Mouse (Mus musculus) ES-Bruce4 (cell line): ENCODE data around the gene Plxnd1. TPM values are rescaled to one million over a fixed set of nuclear protein-coding genes. Genes with fewer than 3 reads are reported as not detected.

Source experiments
- H3K27ac ChIP-seq: 2 replicates; pipeline ENCODE4 v1.5.1; 2012; ENCODE audit warnings: low read length, inconsistent platforms; ENCODE audit not compliant: insufficient read depth
- H3K27me3 ChIP-seq: 2 replicates; pipeline ENCODE4 v1.6.1; 2012; ENCODE audit warnings: mild to moderate bottlenecking, low read length, inconsistent platforms; ENCODE audit not compliant: control insufficient read depth, poor library complexity, insufficient read depth, severe bottlenecking
- H3K36me3 ChIP-seq: 2 replicates; pipeline ENCODE4 v1.6.1; 2012; ENCODE audit warnings: inconsistent platforms, mild to moderate bottlenecking, low read length, moderate library complexity; ENCODE audit not compliant: control insufficient read depth, poor library complexity, insufficient read depth, severe bottlenecking
- H3K4me1 ChIP-seq: one replicate; pipeline ENCODE4 v1.8.1; 2011; ENCODE audit warnings: low read length; ENCODE audit not compliant: control insufficient read depth, insufficient read depth
- H3K4me3 ChIP-seq: 2 replicates; pipeline ENCODE4 v1.5.1; 2011; ENCODE audit warnings: low read depth, mild to moderate bottlenecking, low read length
- H3K9ac ChIP-seq: 2 replicates; pipeline ENCODE4 v1.6.1; 2012; ENCODE audit warnings: low read depth, mild to moderate bottlenecking, inconsistent platforms; ENCODE audit not compliant: poor library complexity, severe bottlenecking
- H3K9me3 ChIP-seq: replicated peaks from 2 replicates; pipeline ENCODE4 v1.6.1; 2012; ENCODE audit warnings: mild to moderate bottlenecking, low read length, inconsistent platforms; ENCODE audit not compliant: control insufficient read depth, poor library complexity, insufficient read depth, severe bottlenecking
- CTCF ChIP-seq: IDR thresholded peaks from one replicate; pipeline ENCODE4 v1.8.1; 2011; ENCODE audit warnings: low read depth, low read length
- EP300 ChIP-seq: IDR thresholded peaks from 2 replicates; pipeline ENCODE4 v1.6.1; 2011; ENCODE audit warnings: low read depth, low read length; ENCODE audit not compliant: insufficient read depth
- POLR2A ChIP-seq: IDR thresholded peaks from one replicate; pipeline ENCODE4 v1.8.1; 2011; ENCODE audit warnings: low read length; ENCODE audit not compliant: insufficient read depth
- polyA plus RNA-seq: library from polyadenylated mRNA; stranded (reverse); fragments of >200 nt; gene quantifications from 2 replicates; pipeline ENCODE4 v1.2.4, GENCODE M21; 2011; ENCODE audit warnings: low read depth; ENCODE audit not compliant: missing spikeins, insufficient read depth, insufficient read length

The Plxnd1 gene
- polyA plus RNA-seq, 1 experiment, result 7.6 TPM

DNA sequence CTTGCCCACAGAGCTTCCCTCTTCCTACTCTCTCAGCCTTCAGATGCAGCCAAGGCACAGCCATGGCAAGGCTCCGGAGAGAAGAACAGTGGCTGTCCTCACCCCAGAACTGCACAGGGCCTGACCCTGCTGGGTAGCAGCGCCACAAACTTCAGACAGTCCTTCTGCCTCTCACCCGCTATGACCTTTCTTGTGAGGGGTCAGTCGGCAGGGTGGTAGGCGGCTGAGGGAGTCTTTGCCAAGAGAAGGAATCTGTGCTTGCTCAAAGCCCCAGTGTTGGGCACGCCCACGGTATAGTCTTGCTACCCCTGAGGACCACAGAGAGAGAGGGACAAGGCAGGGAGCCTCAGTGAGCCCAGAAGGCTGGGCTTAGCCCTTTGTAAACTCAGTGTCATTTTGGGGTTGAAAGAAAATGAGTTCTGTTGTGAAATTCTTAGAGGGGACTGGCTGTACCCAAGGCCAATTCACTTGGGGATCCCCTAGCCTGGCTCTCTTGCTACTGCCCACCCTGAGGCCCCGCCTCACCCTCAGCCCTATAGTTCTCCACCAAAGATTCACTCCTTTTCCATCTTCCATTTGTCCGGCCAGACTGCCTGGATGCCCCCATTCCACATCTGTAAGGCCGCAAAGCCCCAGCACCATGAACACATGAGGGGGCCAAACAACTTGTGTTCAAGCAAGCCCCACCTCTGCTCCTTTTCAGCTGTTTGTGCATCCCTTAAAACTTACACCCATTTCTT lies 2.8 kb downstream of the Plxnd1 start:
- H3K4me1 ChIP-seq, result no peaks in the 10 kb centered on the region
- no peak overlapping the region for H3K4me3 ChIP-seq
- no peaks in the 10 kb centered on the region for H3K9me3 ChIP-seq
- H3K36me3 ChIP-seq, result no peaks in the 10 kb centered on the region
- no peak overlapping the region for H3K27ac ChIP-seq
- TF ChIP-seq EP300 (no peak), CTCF (no peak), POLR2A (no peak)
- no peak overlapping the region for H3K9ac ChIP-seq
- peaks cover 16% of the 10 kb centered on the region; the same call in 1 of the 2 replicates for H3K27me3 ChIP-seq

GRCm38 (mm10) chr6:115991108-115991880 lies 3.5 kb downstream of the Plxnd1 start:
- Histone ChIP-seq H3K27me3 (peaks cover 16% of the 10 kb centered on the region; the same call in 1 of the 2 replicates), H3K9ac (no peak overlapping the region), H3K4me3 (no peak overlapping the region), H3K4me1 (no peaks in the 10 kb centered on the region), H3K36me3 (no peaks in the 10 kb centered on the region), H3K9me3 (no peaks in the 10 kb centered on the region), H3K27ac (no peak overlapping the region)
- no peak for TF ChIP-seq EP300
- TF ChIP-seq CTCF, result no peak
- TF ChIP-seq POLR2A, result no peak

DNA sequence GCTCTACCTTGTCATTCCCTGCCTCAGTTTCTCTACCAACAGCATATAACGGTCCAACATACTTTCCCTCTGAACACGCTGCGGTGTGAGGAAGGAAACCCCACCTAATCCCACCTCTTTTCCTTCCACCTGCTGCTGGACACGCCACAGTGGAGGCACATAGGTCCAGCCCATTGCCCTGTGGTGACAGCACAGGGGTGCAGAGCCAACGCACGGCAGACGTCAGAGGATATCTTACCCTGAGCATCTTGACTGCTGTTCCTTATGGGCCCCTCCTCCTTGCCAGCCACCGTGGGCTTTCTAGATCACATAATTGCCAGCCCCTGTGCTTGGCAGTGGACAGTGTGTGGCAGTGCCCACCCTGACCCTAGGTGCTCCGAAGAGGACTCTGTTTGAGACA lies 4.3 kb downstream of the Plxnd1 start:
- Histone ChIP-seq H3K4me3 (no peak overlapping the region), H3K9ac (no peak overlapping the region), H3K27ac (no peak overlapping the region), H3K36me3 (no peaks in the 10 kb centered on the region), H3K27me3 (peaks cover 16% of the 10 kb centered on the region; the same call in 1 of the 2 replicates), H3K4me1 (no peaks in the 10 kb centered on the region), H3K9me3 (no peaks in the 10 kb centered on the region)
- no peak for TF ChIP-seq CTCF
- no peak for TF ChIP-seq POLR2A
- no peak for TF ChIP-seq EP300

GRCm38 (mm10) chr6:115990056-115990455 lies 4.7 kb downstream of the Plxnd1 start:
- no peak overlapping the region for H3K9ac ChIP-seq
- no peaks in the 10 kb centered on the region for H3K4me1 ChIP-seq
- H3K27me3 ChIP-seq, result peaks cover 16% of the 10 kb centered on the region; the same call in 1 of the 2 replicates
- H3K27ac ChIP-seq, result no peak overlapping the region
- no peak overlapping the region for H3K4me3 ChIP-seq
- TF ChIP-seq EP300 (no peak), CTCF (no peak)
- no peaks in the 10 kb centered on the region for H3K36me3 ChIP-seq
- no peaks in the 10 kb centered on the region for H3K9me3 ChIP-seq

DNA sequence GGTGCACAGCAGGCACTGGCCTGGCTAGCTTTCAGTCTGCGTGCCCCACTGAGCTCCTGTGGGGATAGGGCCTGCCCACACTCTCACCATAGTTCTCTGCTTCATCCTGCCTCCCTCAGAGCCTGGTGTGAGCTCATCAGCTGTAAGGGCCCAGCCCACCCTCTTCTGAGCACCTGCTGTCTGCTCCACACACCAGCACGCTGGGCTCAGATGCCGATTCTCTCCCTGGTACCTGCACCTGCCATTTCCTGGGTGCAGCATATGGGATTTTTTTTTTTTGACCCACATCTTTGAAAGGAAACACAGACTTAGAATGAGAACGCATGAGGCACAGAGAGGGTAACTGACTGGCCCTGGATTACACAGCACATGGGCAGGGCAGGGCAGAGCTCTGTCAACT lies 5.2 kb downstream of the Plxnd1 start:
- Histone ChIP-seq H3K4me3 (no peak overlapping the region), H3K9ac (no peak overlapping the region), H3K27ac (no peak overlapping the region), H3K36me3 (no peaks in the 10 kb centered on the region), H3K27me3 (peaks cover 16% of the 10 kb centered on the region; the same call in 1 of the 2 replicates), H3K9me3 (no peaks in the 10 kb centered on the region), H3K4me1 (no peaks in the 10 kb centered on the region)
- no peak for TF ChIP-seq POLR2A
- TF ChIP-seq EP300, result no peak
- TF ChIP-seq CTCF, result no peak

DNA sequence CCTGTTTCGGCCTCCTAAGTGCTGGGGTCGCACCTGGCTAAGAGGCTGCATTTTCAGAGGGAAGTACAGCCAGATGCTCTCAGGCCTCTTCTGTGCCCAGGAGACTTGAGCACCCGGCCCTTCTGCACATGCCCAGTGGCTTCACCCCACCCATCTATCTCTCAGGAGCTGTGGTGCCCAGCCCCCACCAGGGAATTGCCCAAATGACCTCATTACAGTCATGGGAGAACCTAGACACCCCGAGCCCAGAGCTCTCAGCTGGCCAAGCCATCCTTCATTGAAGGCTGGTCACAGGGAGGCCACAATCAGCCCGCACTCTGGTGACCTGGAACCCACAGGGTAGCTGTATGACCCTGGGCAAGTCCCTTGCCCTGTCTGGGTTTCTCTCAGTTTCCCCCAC lies 5.8 kb downstream of the Plxnd1 start:
- no peaks in the 10 kb centered on the region for H3K4me1 ChIP-seq

More for the DNA sequence above, 5.8 kb downstream of the Plxnd1 start:
- TF ChIP-seq EP300, result no peak
- TF ChIP-seq CTCF, result no peak
- no peak for TF ChIP-seq POLR2A
- Histone ChIP-seq H3K9me3 (no peaks in the 10 kb centered on the region), H3K9ac (no peak overlapping the region), H3K4me3 (no peak overlapping the region), H3K36me3 (no peaks in the 10 kb centered on the region), H3K27me3 (peaks cover 11% of the 10 kb centered on the region; the same call in 1 of the 2 replicates), H3K27ac (no peak overlapping the region)
